Mouse (Mus musculus) ES-E14 (cell line): ENCODE measurements around the gene Scg5. TPM values are rescaled to one million over a fixed set of nuclear protein-coding genes. Genes with fewer than 3 reads are reported as not detected.

Experiments
- DNase-seq: peaks from one replicate; pipeline ENCODE4 v3.0.0-alpha.2; 2013; ENCODE audit warnings: low read depth, low spot score
- H3K27ac ChIP-seq: 2 replicates; pipeline ENCODE4 v1.5.1; 2012; ENCODE audit warnings: low read depth, mild to moderate bottlenecking, low read length, moderate library complexity, mixed read lengths; ENCODE audit not compliant: poor library complexity, insufficient read depth, severe bottlenecking
- H3K36me3 ChIP-seq: 2 replicates; pipeline ENCODE4 v1.6.1; 2012; ENCODE audit warnings: mild to moderate bottlenecking, low read length, moderate library complexity, mixed read lengths; ENCODE audit not compliant: control insufficient read depth, poor library complexity, insufficient read depth, severe bottlenecking
- H3K4me1 ChIP-seq, 2 experiments: fragments of 150-350 bp in 1 of 2; sonication (generic) in 1 of 2; 2 replicates each; pipeline ENCODE4 v1.6.1; 2012; ENCODE audit warnings: low read length in 2 of 2, mild to moderate bottlenecking in 1 of 2, mixed read lengths in 1 of 2; ENCODE audit not compliant: control insufficient read depth in 2 of 2, insufficient read depth in 2 of 2, poor library complexity in 1 of 2
- H3K4me3 ChIP-seq, 2 experiments: fragments of 150-350 bp in 1 of 2; sonication (generic) in 1 of 2; 2 replicates each; pipeline ENCODE4 v1.5.1; 2012; ENCODE audit warnings: low read length in 2 of 2, low read depth in 1 of 2, mild to moderate bottlenecking in 1 of 2, mixed read lengths in 1 of 2; ENCODE audit not compliant: insufficient read depth in 1 of 2, poor library complexity in 1 of 2, severe bottlenecking in 1 of 2
- H3K9ac ChIP-seq: 2 replicates; pipeline ENCODE4 v1.6.1; 2012; ENCODE audit warnings: low read depth, mild to moderate bottlenecking, low read length, mixed read lengths; ENCODE audit not compliant: poor library complexity, insufficient read depth, severe bottlenecking
- H3K9me3 ChIP-seq: fragments of 150-350 bp; sonication (generic); 2 replicates; pipeline ENCODE4 v1.6.1; 2012; ENCODE audit warnings: low read depth, mild to moderate bottlenecking, low read length; ENCODE audit not compliant: control insufficient read depth, insufficient read depth
- CHD2 ChIP-seq: IDR thresholded peaks from 2 replicates; pipeline ENCODE4 v1.6.1; 2014; ENCODE audit warnings: mild to moderate bottlenecking, low read depth, low read length, inconsistent platforms
- HCFC1 ChIP-seq: IDR thresholded peaks from 2 replicates; pipeline ENCODE4 v1.6.1; 2012; ENCODE audit warnings: low read length, inconsistent platforms, borderline replicate concordance; ENCODE audit not compliant: insufficient read depth
- MAFK ChIP-seq: IDR thresholded peaks from 2 replicates; pipeline ENCODE4 v1.6.1; 2014; ENCODE audit warnings: mild to moderate bottlenecking, low read depth, low read length, inconsistent platforms; ENCODE audit not compliant: insufficient read depth
- ZC3H11A ChIP-seq: IDR thresholded peaks from 2 replicates; pipeline ENCODE4 v1.6.1; 2012; ENCODE audit warnings: low read depth, mild to moderate bottlenecking, inconsistent platforms, low read length, borderline replicate concordance
- ZNF384 ChIP-seq: IDR thresholded peaks from 2 replicates; pipeline ENCODE4 v1.6.1; 2012; ENCODE audit warnings: low read depth, low read length, inconsistent platforms
- in situ Hi-C, 2 experiments: fragments of 600-800 bp; cut with MboI; formaldehyde crosslinking; loops; one replicate each; pipeline ENCODE4 v1.15.1; 2025; ENCODE audit warnings: low sequenced_read_pairs in 2 of 2, inconsistent platforms in 1 of 2; ENCODE audit not compliant: unreplicated experiment in 2 of 2
- total RNA-seq: library from RNA; depleted of rRNA; stranded (reverse); fragments of 300-350 nt; gene quantifications from 2 replicates; pipeline ENCODE4 v1.2.3, GENCODE M21; 2012

The Scg5 gene
- total RNA-seq, 1 experiment, result not detected

DNA sequence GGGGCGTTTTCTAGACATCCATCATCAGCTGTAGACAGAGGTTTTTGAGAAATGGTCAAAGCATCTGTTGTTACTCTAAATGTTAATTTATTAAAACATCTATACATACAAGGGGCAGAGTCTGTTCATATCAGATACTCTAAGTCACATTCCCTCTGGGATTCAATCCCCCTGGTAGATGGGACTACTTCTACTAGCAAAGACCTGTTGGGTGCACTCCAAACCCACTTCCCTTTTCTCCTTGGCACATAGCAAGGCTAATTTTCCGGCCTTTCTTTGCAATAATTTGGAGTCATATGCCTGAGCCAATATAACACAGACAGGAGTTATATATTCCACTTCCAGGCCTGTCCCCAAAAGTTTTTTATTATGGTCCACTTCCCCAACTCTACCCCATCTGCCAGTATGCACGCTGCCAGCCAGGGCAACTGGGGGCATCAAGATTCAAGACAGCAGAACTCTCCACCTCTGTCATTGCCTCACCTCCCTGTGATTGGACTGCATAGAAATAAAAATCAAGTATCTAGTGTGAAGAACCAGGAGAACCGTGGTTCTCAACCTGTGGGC, 40.0 kb downstream of the Scg5 start:
- no peak for TF ChIP-seq HCFC1
- no peak for TF ChIP-seq ZNF384
- no peak for TF ChIP-seq ZC3H11A
- TF ChIP-seq CHD2, result no peak
- no peak for TF ChIP-seq MAFK
- in situ Hi-C loops, result no loop called here
- H3K4me3 ChIP-seq, result no peak overlapping the region
- no peaks in the 10 kb centered on the region for H3K9me3 ChIP-seq
- DNase-seq, result no peak
- no peaks in the 10 kb centered on the region for H3K36me3 ChIP-seq
- H3K9ac ChIP-seq, result no peak overlapping the region
- no peaks in the 10 kb centered on the region for H3K4me1 ChIP-seq
- H3K27ac ChIP-seq, result no peak overlapping the region

DNA sequence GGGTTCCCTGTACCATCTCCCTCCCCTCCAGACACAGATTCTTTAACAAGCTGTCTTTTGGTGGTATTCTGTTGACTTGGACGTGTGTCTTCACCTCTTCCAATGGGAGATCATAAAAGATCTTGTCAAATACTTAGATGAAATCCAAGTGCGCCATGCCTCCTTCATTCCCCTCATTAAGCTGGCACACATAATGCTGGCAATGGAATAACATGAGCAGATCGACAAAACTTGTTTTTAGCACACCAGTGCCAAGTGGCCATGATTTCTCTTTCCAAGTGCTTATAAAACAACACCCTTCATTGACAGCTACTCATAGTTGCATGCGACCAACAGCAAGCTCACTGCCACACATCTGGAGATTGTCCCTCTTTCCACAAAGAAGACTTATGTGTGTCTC, 41.0 kb downstream of the Scg5 start:
- Histone ChIP-seq H3K36me3 (no peaks in the 10 kb centered on the region), H3K27ac (no peak overlapping the region), H3K9me3 (no peaks in the 10 kb centered on the region), H3K9ac (no peak overlapping the region), H3K4me1 (no peaks in the 10 kb centered on the region), H3K4me3 (no peak overlapping the region)
- no peak for DNase-seq
- TF ChIP-seq CHD2, result no peak
- TF ChIP-seq ZNF384, result no peak
- TF ChIP-seq HCFC1, result no peak
- no peak for TF ChIP-seq MAFK
- TF ChIP-seq ZC3H11A, result no peak
- in situ Hi-C loops, result no loop called here

DNA sequence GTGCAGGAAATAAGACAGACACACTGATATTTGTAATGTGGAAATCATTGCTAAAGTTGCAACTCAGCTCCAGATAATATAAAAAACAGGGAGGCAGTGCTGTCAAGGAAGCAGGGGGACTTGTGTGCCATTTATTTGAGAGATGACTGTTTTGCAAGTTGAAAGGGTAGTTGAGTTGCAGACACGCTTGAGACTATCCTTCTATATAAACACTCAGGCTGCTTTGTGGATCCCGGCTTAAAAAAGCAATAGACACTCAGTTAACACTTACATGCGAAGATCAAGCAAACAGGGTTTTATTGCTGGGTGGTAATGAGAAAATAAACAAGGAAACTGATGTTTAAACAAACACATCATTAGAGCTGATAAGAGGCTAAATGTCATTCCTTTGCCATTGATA, 44.1 kb downstream of the Scg5 start:
- Histone ChIP-seq H3K27ac (no peak overlapping the region), H3K9me3 (no peaks in the 10 kb centered on the region), H3K36me3 (no peaks in the 10 kb centered on the region), H3K4me1 (no peaks in the 10 kb centered on the region), H3K4me3 (no peak overlapping the region), H3K9ac (no peak overlapping the region)
- TF ChIP-seq CHD2 (no peak), MAFK (no peak), ZC3H11A (no peak), ZNF384 (no peak), HCFC1 (no peak)
- in situ Hi-C loops, result no loop called here
- no peak for DNase-seq

DNA sequence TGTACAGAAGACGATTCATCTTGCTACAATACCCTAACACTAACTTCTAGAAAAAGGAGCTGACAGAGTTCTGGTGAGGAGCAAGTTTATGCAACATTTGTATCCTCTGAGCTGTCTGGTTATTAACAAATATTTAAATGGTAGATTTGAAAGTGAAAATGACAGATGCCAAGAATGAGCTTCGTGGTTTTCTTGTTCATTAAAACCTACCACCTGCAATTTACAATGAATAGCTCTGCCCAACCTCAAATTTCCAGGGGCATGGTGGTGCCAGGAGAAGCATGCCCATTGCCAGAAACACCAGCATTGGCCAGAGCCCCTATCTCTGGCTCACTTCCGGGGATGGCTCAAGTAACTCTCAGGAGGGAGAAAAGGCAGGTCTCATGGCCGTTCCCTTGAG, 47.4 kb downstream of the Scg5 start:
- in situ Hi-C loops, result no loop called here
- no peak for TF ChIP-seq ZC3H11A
- no peak for TF ChIP-seq CHD2
- no peak for TF ChIP-seq HCFC1
- no peak for TF ChIP-seq MAFK
- TF ChIP-seq ZNF384, result no peak
- DNase-seq, result no peak
- H3K9me3 ChIP-seq, result no peaks in the 10 kb centered on the region
- H3K27ac ChIP-seq, result no peak overlapping the region
- no peak overlapping the region for H3K9ac ChIP-seq
- no peaks in the 10 kb centered on the region for H3K36me3 ChIP-seq
- H3K4me3 ChIP-seq, result no peak overlapping the region
- H3K4me1 ChIP-seq, result no peaks in the 10 kb centered on the region

DNA sequence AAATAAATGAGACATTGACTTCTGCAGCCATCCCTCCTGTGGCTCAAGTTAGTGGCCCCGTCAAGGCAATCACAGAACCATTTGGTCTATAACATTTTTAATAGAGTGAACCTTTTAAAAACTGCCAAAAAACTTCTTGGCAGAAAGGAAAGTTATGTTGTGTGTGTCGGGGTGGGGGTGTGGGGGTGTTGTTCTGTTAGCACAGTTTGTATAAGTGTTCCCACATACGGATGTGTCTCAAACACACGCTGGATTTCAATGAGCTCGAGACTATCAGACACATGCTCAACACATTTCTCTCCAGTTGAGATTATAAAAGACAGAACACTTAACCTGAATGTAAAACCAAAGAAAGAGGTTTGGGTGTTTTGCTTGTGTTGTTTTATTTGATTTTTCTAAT, 47.8 kb downstream of the Scg5 start:
- TF ChIP-seq ZNF384, result no peak
- no peak for TF ChIP-seq MAFK
- no peak for TF ChIP-seq ZC3H11A
- TF ChIP-seq CHD2, result no peak
- TF ChIP-seq HCFC1, result no peak

More for the DNA sequence above, 47.8 kb downstream of the Scg5 start:
- Histone ChIP-seq H3K9me3 (no peaks in the 10 kb centered on the region), H3K36me3 (no peaks in the 10 kb centered on the region), H3K4me1 (no peaks in the 10 kb centered on the region), H3K4me3 (no peak overlapping the region), H3K9ac (no peak overlapping the region), H3K27ac (no peak overlapping the region)
- no peak for DNase-seq
- in situ Hi-C loops, result no loop called here
